Mouse (Mus musculus) frontal cortex, adult (tissue): ENCODE results near the gene Try4.
"Not testable (repeated sequence)": the region's sequence is repeated elsewhere in the genome, so short reads cannot be mapped to it uniquely, and the experiment has no call there.

Experiments used
- ATAC-seq: cut with Nextera tagmentation; 2 replicates; pipeline ENCODE4 v1.9.2; 2017; ENCODE audit warnings: mild to moderate bottlenecking, moderate library complexity, mixed read lengths; ENCODE audit not compliant: low TSS enrichment

The Try4 gene

DNA sequence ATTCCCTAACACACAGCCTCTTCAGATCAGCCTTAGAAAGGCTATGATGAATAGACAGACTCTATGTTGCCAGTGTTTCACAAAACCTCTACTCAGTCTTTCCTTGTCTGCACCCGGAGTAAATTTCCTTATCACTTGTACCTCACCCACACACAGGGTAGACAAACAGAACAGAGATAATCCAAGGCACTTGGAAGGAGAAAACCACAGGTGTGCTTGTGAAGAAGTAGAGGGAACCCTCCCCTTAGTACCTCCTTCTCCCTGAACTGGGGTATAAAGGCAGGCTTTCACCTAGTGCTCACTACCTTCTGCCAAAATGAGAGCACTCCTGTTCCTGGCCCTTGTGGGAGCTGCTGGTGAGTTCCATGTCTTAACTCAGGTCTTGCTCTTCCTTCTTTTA is at the start of gene Try4:
Gene Try4, plus strand, starts transcription at position 301 of the 400 bp plus-strand sequence.
- no peak for ATAC-seq

DNA sequence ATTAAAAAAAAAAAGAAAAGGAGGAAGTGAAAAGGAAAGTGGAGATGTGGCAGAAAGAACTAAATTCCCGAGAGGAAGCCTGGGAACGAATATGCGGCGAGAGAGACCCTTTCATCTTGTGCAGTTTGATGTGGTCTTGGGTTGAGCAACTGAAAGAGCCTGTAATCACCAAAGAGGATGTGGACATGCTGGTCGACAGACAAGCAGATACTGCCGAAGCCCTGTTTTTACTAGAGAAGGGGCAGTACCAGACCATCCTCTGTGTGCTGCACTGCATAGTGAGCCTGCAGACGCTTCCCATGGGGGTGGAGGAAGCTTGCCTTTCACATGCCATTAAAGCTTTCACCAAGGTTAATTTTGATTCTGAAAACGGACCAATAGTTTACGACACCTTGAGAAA is 48.8 kb upstream of the Try4 start:
- not testable (repeated sequence) for ATAC-seq

DNA sequence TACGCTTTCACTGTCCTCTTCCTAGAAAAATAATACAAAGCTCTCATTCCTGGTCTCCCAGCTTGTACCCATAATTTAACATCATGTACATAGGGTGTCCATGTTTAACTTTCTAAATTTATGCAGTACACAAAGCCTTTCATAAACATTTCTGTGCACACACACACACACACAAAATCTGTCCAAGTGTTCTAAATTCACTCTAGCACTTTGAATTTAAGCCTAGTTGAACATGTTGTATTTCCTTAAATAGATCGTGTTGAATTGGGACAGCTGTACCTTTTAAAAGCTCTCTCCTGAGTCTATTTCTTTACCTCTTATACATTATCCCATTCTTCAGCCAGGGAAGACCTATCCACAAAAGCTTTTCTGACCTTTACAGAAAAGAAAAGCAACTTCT is 45.6 kb upstream of the Try4 start:
- peak; percentile 93 for ATAC-seq

DNA sequence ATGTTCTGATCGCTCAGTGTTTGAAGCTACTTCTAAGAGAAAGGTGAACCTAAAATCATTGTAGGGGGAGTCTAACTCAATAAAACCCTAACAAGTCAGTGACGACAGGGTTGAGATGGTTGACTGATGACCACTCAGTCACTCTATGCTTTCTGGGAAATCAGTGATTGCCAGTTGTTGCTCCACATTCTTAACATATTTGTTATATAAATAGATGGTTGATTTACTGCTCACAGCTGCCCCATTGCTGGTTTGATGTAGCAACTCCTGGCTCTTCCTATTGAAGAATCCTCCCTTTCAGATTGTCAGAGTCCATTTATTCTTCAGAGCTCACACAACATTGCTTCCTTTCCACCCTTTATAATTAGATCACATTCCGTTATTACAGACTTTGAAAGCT is 44.6 kb upstream of the Try4 start:
- ATAC-seq: no peak

DNA sequence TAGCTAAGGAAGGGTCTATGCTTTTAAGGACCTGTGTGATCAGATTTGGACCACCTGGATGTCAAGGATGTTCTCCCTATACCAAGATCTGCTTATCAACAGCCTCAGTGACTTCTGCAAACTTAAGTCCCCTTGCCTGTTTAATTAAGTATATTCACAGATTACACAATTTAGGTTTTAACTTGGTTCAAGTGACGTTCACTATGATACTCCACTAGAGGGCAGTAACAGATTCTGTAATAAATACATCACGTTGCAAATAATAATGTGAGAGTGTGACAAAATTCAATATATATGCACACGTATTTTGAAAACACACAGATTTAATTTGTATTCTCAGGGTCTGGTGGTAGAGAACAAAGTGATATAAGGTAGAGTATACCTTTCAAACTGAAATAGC is 39.3 kb upstream of the Try4 start:
- 0 out of 2 replicates have a peak, but pooled peaks have one; percentile 50 for ATAC-seq

DNA sequence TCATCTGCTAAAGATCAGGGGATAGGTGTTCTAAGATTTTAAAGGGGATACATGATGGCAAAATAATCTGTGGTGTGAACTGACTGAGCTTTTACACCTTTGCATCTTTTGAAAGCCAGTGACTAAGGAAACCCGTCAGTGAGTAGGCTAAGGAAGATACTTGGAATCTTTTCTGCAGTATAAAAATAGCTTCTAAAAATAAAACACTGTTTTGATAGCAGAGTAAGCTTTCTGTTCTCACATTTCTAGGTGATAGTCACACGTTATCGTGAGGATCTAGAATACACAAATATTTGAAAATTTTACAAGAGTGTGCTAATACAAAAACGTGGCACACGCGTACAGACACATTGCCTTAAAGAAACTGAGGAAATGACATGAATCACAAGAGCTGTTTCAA is 35.9 kb upstream of the Try4 start:
- ATAC-seq: peak; percentile 90

DNA sequence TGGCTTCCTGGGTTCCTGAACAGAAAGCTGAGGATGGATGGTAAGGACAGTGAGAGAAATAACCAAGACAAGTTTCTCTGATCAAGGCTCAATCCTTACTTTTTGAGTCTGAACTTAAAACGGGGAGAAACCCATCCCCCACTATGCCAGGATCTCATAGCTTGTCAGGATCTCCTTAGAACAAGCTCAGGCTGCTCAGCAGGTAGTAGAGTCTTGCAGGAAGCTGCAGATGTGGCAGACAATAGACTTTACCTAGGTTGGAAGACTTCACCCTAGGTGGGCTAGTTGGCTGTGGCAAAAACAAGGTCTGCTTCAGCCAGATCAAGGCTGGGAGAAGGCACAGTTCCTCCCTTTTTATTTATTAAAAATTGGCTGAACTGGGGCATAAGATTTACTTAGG is 3.8 kb upstream of the Try4 start:
- ATAC-seq: no peak

DNA sequence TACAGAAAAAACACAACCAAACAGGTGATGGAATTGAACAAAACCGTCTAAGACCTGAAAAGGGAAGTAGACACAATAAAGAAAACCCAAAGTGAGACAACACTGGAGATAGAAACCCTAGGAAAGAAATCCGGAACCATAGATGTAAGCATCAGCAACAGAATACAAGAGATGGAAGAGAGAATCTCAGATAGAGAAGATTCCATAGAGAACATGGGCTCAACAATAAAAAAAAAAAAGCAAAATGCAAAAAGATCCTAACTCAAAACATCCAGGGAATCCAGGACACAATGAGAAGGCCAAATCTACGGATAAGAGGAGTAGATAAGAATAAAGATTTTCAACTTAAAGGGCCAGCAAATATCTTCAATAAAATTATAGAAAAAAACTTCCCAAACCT is 14.7 kb downstream of the Try4 start, which contains the start of gene Try5:
Gene Try5, minus strand, starts transcription at position 101 of the 400 bp plus-strand sequence.
- ATAC-seq: not testable (repeated sequence)

DNA sequence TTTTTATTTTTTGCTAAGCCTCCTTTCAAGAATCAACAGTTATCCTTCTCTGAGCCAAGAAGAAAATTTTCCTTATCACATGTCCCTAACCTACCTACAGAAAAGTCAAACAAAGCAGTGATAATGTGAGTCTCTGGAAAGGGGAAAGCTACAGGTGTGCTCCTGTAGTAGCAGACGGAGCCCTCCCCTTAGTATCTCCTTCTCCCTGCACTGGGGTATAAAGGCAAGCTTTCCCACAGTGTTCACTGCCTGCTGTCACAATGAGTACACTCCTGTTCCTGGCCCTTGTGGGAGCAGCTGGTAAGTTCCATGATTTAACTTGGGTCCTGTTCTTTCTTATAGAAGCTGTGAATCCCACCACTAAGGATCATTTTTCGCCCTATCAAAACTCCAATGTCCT is 51.9 kb downstream of the Try4 start, which contains the start of gene Try10:
Gene Try10, plus strand, starts transcription at position 174 of the 400 bp plus-strand sequence.
- ATAC-seq: no peak
